ENCODE assay signal across 9 mouse cellular contexts in the genomic region with DNA sequence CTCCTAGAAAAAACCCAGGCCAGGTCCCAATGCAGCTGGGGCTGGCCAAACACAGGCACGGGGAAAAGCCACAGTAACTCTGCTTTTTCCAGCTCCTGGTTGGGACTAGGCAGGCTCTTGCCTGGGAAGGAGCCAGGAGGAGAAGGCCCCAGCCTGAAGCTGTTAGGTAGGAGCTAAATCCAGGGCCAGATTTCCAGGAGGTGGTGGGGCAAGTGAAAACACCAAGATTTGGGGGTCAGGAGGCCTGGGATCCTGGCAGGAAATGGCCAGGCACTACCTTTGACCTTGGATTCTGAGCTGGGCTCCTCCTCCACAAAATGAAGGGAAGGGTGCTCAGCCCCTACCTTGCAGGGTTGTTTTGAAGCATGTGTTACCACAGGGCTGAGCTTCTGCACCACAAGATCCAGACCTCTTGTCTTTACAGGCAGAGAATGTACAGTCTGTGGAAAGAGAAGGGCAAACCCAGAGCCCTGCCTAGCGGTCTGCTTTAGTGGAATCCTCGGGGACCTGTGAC. TPM values are rescaled to one million over a fixed set of nuclear protein-coding genes. Genes with fewer than 3 reads are reported as not detected.
DNase-seq lines count a peak whose midpoint lies in the region; ATAC-seq lines count a peak whose summit lies in the region.
"Had no signal": no experiment of that assay in that cellular context is flagged by ENCODE, and none has a peak within 500 bp of the region (broad histone marks: within the 10 kb centered on the region; RNA-seq: fewer than 3 reads in every experiment).

A gene (minus strand): TSS at position 464 of the 514 bp plus-strand sequence.

- peak within 1 kb of the TSS; percentile 49 for H3K4me3 ChIP-seq in heart, embryonic 11.5 days (ENCODE audit: low read depth, low read length)
- peak within 1 kb of the TSS; percentile 27 for H3K4me3 ChIP-seq in forebrain, embryonic 12.5 days (replicated peaks)
- peak within 1 kb of the TSS; percentile 12; the same call in 1 of the 2 replicates for H3K4me3 ChIP-seq in midbrain, embryonic 14.5 days (replicated peaks; ENCODE audit: low read depth, low read length)

- H3K27ac ChIP-seq in heart, embryonic 11.5 days (ENCODE audit: low read depth, low read length): peak within 1 kb of the TSS; percentile 79
- H3K27ac ChIP-seq in forebrain, embryonic 12.5 days: no peak within 1 kb of the TSS
- no peak within 1 kb of the TSS for H3K27ac ChIP-seq in midbrain, embryonic 14.5 days (replicated peaks; ENCODE audit: low read depth, low read length)

- intact Hi-C loops in heart, postnatal 36 days (cut with DNase I): no loop called here

- H3K27me3 ChIP-seq in heart, embryonic 11.5 days (ENCODE audit: control insufficient read depth, insufficient read depth, low read length): peaks cover 9% of the 10 kb centered on the region
- peaks cover 41% of the 10 kb centered on the region for H3K27me3 ChIP-seq in forebrain, embryonic 12.5 days
- H3K27me3 ChIP-seq in midbrain, embryonic 14.5 days (ENCODE audit: control insufficient read depth, insufficient read depth, low read length): peaks cover 17% of the 10 kb centered on the region; the same call in 1 of the 2 replicates

- H3K9me3 ChIP-seq in heart, embryonic 11.5 days (replicated peaks; ENCODE audit: control insufficient read depth, low read length): no peaks in the 10 kb centered on the region
- no peaks in the 10 kb centered on the region for H3K9me3 ChIP-seq in forebrain, embryonic 12.5 days
- no peaks in the 10 kb centered on the region for H3K9me3 ChIP-seq in midbrain, embryonic 14.5 days (ENCODE audit: control insufficient read depth, low read length)

- DNase-seq in heart, postnatal 36 days: no peak
- DNase-seq in kidney, adult 8-10 months: peak; percentile 31 to 43
- DNase-seq in midbrain, embryonic 14.5 days: no peak
- DNase-seq in layer of hippocampus, adult 9-10 months (ENCODE audit: low spot score): no peak
- no peak for DNase-seq in urinary bladder, postnatal 4 days (ENCODE audit: low spot score in 2 of 2)
- no peak for DNase-seq in cerebellum, adult 9-10 months

- ATAC-seq in heart, embryonic 11.5 days (replicated peaks; ENCODE audit: insufficient number of reproducible peaks, low FRiP score, low TSS enrichment): no peak
- no peak for ATAC-seq in forebrain, embryonic 12.5 days (ENCODE audit: low FRiP score)
- ATAC-seq in midbrain, embryonic 14.5 days (ENCODE audit: low FRiP score, low TSS enrichment): no peak

- peak within 1 kb of the TSS; percentile 64 for H3K4me2 ChIP-seq in heart, embryonic 11.5 days
- H3K4me2 ChIP-seq in forebrain, embryonic 12.5 days: peak within 1 kb of the TSS; percentile 50
- peak within 1 kb of the TSS; percentile 46 for H3K4me2 ChIP-seq in midbrain, embryonic 14.5 days (ENCODE audit: low read length)

- H3K9ac ChIP-seq in heart, embryonic 11.5 days (ENCODE audit: low read depth, low read length): peak within 1 kb of the TSS; percentile 76
- peak within 1 kb of the TSS; percentile 26 for H3K9ac ChIP-seq in forebrain, embryonic 12.5 days
- no peak within 1 kb of the TSS; the same call in 1 of the 2 replicates for H3K9ac ChIP-seq in midbrain, embryonic 14.5 days (replicated peaks; ENCODE audit: low read length)

- 8% methylated on average over 3 of the region's 3 CpGs for WGBS in heart, embryonic 11.5 days (ENCODE audit: insufficient replicate concordance)
- 32% methylated on average over 3 of the region's 3 CpGs for WGBS in forebrain, embryonic 12.5 days
- WGBS in midbrain, embryonic 14.5 days: 22% methylated on average over 3 of the region's 3 CpGs

- H3K36me3 ChIP-seq in heart, embryonic 11.5 days (ENCODE audit: control insufficient read depth, insufficient read depth, low read length): no peaks in the 10 kb centered on the region
- no peaks in the 10 kb centered on the region for H3K36me3 ChIP-seq in forebrain, embryonic 12.5 days (replicated peaks)
- H3K36me3 ChIP-seq in midbrain, embryonic 14.5 days (ENCODE audit: control insufficient read depth, insufficient read depth, low read length): no peaks in the 10 kb centered on the region

- peaks cover 44% of the 10 kb centered on the region for H3K4me1 ChIP-seq in heart, embryonic 11.5 days (ENCODE audit: control insufficient read depth, insufficient read depth, low read length)
- H3K4me1 ChIP-seq in forebrain, embryonic 12.5 days: peaks cover 22% of the 10 kb centered on the region
- 0 out of 2 replicates have a peak, but pooled peaks cover 6% of the 10 kb centered on the region for H3K4me1 ChIP-seq in midbrain, embryonic 14.5 days (ENCODE audit: control insufficient read depth, insufficient read depth, low read length)

RNA-seq across cellular contexts. Expression of the gene that starts here (rescaled TPM):
- 0.82 and 0.87 TPM in 2 replicates for polyA plus RNA-seq in heart, embryonic 11.5 days (2014; fragmentation: Nextera tagmentation; extraction: Ambion mirVana)
- total RNA-seq in heart, postnatal 36 days (2021): not detected
- polyA plus RNA-seq in forebrain, embryonic 12.5 days (2016; fragmentation: Nextera tagmentation; extraction: Ambion mirVana): not detected in 2 replicates
- not detected in 2 replicates for polyA plus RNA-seq in midbrain, embryonic 14.5 days (2014; fragmentation: Nextera tagmentation; extraction: Ambion mirVana)
- total RNA-seq: MEL had no signal

Comparison
In these comparisons a context has a peak if more than half of its experiments do, and no peak if none do; other contexts are left out.
1. DNase-seq: peak in kidney, adult 8-10 months (2 of 2); none in heart, postnatal 36 days (0 of 2), midbrain, embryonic 14.5 days (single experiment), layer of hippocampus, adult 9-10 months (single experiment), urinary bladder, postnatal 4 days (0 of 2) and cerebellum, adult 9-10 months (single experiment).
2. Peak in every context shown above with its lines, with median percentiles within 50 percentile points of each other: H3K4me2 ChIP-seq and H3K4me3 ChIP-seq.